Mouse (Mus musculus): ENCODE data around the gene Hist1h2bq.
"Not testable (repeated sequence)": the region's sequence is repeated elsewhere in the genome, so short reads cannot be mapped to it uniquely, and the experiment has no call there.

The Hist1h2bq gene

GRCm38 (mm10) chr13:21810073-21810472 lies at the start of gene Hist1h2bq, which contains the start of gene Hist1h2ao:
Hist1h2bq (minus strand) TSS chr13:21810197.
Hist1h2ao (plus strand) TSS chr13:21810465.
- not testable (repeated sequence) for DNase-seq (ENCODE audit: low read depth, low spot score)

- DNase-seq (ENCODE audit: low read depth, low spot score), result peak; percentile 14
Observed at GRCm38 (mm10) chr13:21855698-21856162, 45.7 kb upstream of the Hist1h2bq start.

GRCm38 (mm10) chr13:21855146-21855545 lies 45.1 kb upstream of the Hist1h2bq start:
- peak; percentile 17 for DNase-seq (ENCODE audit: low read depth, low spot score)

GRCm38 (mm10) chr13:21852215-21852945 lies 42.4 kb upstream of the Hist1h2bq start:
- no peak for DNase-seq (ENCODE audit: low read depth, low spot score)

- DNase-seq (ENCODE audit: low read depth, low spot score), result not testable (repeated sequence)
Observed at GRCm38 (mm10) chr13:21850696-21851095, 40.7 kb upstream of the Hist1h2bq start.

GRCm38 (mm10) chr13:21847883-21848282 lies 37.9 kb upstream of the Hist1h2bq start:
- no peak for DNase-seq (ENCODE audit: low read depth, low spot score)

GRCm38 (mm10) chr13:21846356-21846755 lies 36.4 kb upstream of the Hist1h2bq start:
- not testable (repeated sequence) for DNase-seq (ENCODE audit: low read depth, low spot score)

- not testable (repeated sequence) for DNase-seq (ENCODE audit: low read depth, low spot score)
Observed at GRCm38 (mm10) chr13:21840508-21840907, 30.5 kb upstream of the Hist1h2bq start.

- not testable (repeated sequence) for DNase-seq (ENCODE audit: low read depth, low spot score)
Observed at GRCm38 (mm10) chr13:21833461-21833860, 23.5 kb upstream of the Hist1h2bq start, which contains the start of the genes Hist1h2ap and Hist1h2br. Hist1h2ap (minus strand) TSS chr13:21833507. Hist1h2br (plus strand) TSS chr13:21833743.

GRCm38 (mm10) chr13:21831418-21832394 lies 21.7 kb upstream of the Hist1h2bq start, which contains the start of gene Hist1h4n:
Hist1h4n (minus strand) TSS chr13:21832196.
- not testable (repeated sequence) for DNase-seq (ENCODE audit: low read depth, low spot score)

GRCm38 (mm10) chr13:21830344-21830743 lies 20.3 kb upstream of the Hist1h2bq start:
- no peak for DNase-seq (ENCODE audit: low read depth, low spot score)

- no peak for DNase-seq (ENCODE audit: low read depth, low spot score)
Observed at GRCm38 (mm10) chr13:21828511-21828910, 18.5 kb upstream of the Hist1h2bq start.

GRCm38 (mm10) chr13:21820082-21820890 lies 10.3 kb upstream of the Hist1h2bq start:
- DNase-seq (ENCODE audit: low read depth, low spot score), result not testable (repeated sequence)

GRCm38 (mm10) chr13:21812092-21812491 lies 2.1 kb upstream of the Hist1h2bq start:
- DNase-seq (ENCODE audit: low read depth, low spot score), result not testable (repeated sequence)

GRCm38 (mm10) chr13:21811539-21811938 lies 1.5 kb upstream of the Hist1h2bq start, which contains the start of gene Hist1h4m:
Hist1h4m (plus strand) TSS chr13:21811746.
- DNase-seq (ENCODE audit: low read depth, low spot score), result not testable (repeated sequence)

- not testable (repeated sequence) for DNase-seq (ENCODE audit: low read depth, low spot score)
Observed at GRCm38 (mm10) chr13:21811074-21811473, 1.1 kb upstream of the Hist1h2bq start.

GRCm38 (mm10) chr13:21803058-21803457 lies 6.9 kb downstream of the Hist1h2bq start:
- not testable (repeated sequence) for DNase-seq (ENCODE audit: low read depth, low spot score)

GRCm38 (mm10) chr13:21797163-21797562 lies 12.8 kb downstream of the Hist1h2bq start:
- not testable (repeated sequence) for DNase-seq (ENCODE audit: low read depth, low spot score)

GRCm38 (mm10) chr13:21795584-21795983 lies 14.4 kb downstream of the Hist1h2bq start:
- no peak for DNase-seq (ENCODE audit: low read depth, low spot score)

GRCm38 (mm10) chr13:21790601-21791283 lies 19.3 kb downstream of the Hist1h2bq start:
- no peak for DNase-seq (ENCODE audit: low read depth, low spot score)

Data from retina, postnatal 7 days (tissue).